Mouse (Mus musculus) C2C12 (cell line): ENCODE measurements around the gene Gh.

Experiments used
- CTCF ChIP-seq: IDR thresholded peaks from one replicate; pipeline ENCODE4 v1.5.1; 2011; ENCODE audit not compliant: control insufficient read depth, insufficient read depth, insufficient read length
- MAX ChIP-seq: IDR thresholded peaks from one replicate; pipeline ENCODE4 v1.6.1; 2011; ENCODE audit warnings: mild to moderate bottlenecking, control low read depth
- MYOD1 ChIP-seq: IDR thresholded peaks from one replicate; pipeline ENCODE4 v1.6.1; 2011; ENCODE audit warnings: low read depth; ENCODE audit not compliant: control insufficient read depth, insufficient read length
- USF1 ChIP-seq: IDR thresholded peaks from one replicate; pipeline ENCODE4 v1.6.1; 2011; ENCODE audit warnings: low read depth, mild to moderate bottlenecking, control low read depth, moderate library complexity

- TF ChIP-seq CTCF, result no peak
- TF ChIP-seq USF1, result no peak
- no peak for TF ChIP-seq MYOD1
- no peak for TF ChIP-seq MAX
Measured at GRCm38 (mm10) chr11:106308162-106308561, 6.5 kb upstream of the Gh start.
